Mouse (Mus musculus) layer of hippocampus, postnatal 25 days (tissue): Measurements from ENCODE around the gene Kcnj9. TPM values are rescaled to one million over a fixed set of nuclear protein-coding genes. Genes with fewer than 3 reads are reported as not detected.

Experiments
- DNase-seq, 2 experiments: peaks; one replicate each; pipeline ENCODE4 v3.0.0; 2022; ENCODE audit warnings: mixed read lengths in 2 of 2, low spot score in 1 of 2; ENCODE audit errors: extremely low spot score in 1 of 2
- total RNA-seq, 2 experiments: library from RNA; stranded (reverse); gene quantifications; 2 replicates each; pipeline ENCODE4 v1.2.3; 2021

The Kcnj9 gene
- total RNA-seq, 2 experiments from 2014 or later: 59.0 to 68.9 TPM

DNA sequence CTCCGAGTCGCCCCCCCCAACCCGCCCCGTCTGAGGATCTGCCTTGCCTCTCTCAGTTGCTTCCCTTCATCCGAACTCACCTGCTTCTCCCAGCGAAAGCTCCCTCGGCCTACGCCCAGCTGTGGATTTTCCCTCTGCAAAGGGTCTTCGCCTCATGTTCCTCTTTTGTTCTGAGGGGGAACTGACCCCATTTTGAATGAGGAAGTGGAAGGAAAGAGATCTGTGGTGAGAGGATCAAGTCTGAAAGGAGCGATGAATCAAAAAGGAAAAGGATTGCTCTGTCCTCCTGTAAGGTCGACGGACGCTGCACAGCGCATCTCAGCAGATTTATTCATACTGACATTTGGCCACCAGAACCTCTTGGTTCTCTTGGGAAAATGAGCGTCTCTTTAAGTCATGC is 6.7 kb upstream of the Kcnj9 start:
- DNase-seq: no peak

DNA sequence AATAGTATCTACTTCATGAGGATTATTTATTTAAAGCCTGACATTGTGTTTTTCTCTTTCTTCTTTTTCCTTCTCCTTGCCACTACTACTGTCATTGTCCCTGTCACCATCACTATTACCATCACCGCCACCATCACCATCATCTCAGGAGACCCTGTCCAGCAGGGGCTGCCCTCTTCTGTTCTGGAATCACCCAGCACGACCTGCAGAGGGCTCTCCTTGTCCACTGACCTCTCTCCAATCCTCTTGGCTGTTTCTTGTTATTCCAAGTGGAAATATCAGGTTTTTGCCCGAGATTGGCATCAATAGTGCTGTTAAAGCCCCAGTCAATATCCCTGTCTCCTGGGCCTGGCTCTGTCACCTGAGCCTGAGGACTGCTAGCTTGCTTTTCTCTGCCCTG is 4.4 kb upstream of the Kcnj9 start:
- no peak for DNase-seq

DNA sequence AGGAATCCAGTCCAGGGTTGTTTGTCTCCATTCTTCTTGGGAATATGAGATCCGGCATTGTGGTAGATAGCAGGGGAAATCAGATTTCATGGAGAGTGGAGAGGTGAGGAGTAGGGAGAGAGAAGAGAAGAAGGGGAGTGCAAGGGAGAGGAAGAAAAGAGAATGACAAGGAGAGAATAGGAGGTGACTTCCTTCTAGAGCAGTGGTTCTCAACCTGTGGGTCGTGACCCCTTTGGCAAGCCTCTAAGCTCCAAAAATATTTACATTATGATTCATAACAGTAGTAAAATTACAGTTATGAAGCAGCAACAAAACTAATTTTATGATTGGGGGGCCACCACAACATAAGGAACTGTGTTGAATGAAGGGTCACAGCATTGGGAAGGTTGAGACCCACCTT is 3.8 kb upstream of the Kcnj9 start:
- DNase-seq: no peak

DNA sequence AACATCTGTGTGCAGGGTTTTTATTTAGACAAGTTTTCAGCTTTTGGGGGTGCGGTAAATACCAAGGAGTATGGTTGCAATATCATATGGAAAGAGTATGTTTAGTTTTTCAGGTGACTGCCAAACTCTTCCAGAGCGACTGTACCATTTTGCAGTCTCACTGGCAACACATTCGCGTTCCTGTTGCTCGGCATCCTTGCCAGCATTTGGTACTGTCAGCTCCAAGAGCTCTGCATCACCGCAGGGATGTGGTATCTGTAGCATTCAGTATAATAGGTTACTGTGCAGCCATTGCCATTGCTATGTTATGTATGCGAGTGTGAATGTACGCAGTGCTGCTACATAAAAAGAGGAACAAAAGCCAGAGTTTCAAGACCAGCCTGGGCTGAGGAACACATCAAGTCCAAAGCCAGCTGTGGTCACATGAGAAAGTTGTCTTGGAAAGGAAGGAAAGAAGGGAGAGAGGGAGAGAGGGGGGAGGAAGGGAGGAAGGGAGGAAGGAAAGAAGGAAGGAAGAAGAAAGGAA is 2.4 kb upstream of the Kcnj9 start:
- no peak for DNase-seq

DNA sequence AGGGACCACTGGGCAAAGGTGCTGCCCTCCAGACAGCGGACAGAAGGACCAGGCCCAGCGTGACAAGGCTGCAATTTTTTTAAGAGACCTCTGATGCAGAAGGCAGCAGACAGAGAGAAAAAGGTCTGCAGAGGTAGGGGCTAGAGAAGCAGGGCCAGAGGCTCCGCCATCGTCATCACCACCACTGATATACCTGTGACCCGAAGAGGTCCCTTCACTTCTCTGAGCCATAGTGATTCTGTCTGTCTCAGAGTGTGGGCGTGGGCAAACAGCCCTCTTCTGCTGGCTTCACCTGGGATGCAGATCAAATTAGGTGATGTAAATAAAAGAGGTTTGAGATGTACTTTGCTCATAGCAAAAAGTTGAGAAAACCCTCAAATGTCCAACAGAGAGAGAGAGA is 498 bp upstream of the Kcnj9 start:
- DNase-seq: no peak

DNA sequence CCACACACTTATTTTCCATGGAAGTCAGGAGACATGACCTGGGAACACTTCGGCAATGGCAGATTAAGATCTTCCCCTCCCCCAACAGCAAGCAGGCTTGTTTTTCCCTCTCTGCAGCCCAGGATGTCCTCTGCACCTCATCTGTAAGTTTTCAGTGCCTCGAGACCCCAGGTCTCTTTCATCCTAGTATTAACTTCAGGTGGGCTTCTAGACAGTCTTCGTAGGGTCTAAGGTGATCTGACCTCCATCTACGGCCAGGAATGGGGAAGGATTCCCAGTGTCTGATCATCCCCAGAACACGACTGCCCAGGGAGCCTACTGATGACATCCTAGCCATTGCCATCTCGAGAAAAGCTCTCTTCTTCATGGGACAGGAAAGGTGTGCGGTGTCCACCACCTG is 657 bp downstream of the Kcnj9 start:
- DNase-seq: no peak

DNA sequence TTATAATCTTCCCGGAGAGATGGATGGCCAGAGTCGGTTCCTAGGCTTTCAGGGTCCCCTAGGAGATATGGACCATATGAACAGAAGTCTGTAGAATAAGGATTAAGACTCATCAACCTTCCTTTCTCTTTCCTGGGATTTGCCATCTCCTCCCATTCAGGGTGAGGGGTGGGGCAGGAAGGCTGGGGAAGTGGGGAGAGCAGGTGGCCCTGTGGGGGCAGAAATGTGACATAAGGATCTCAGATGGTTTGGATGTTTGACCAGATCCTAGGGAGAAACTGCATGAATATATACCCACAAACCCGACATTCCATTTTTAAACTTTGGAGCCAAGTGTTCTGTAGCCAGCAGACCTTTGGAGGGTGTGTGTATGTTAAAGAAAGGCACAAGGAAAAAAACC is 1.1 kb downstream of the Kcnj9 start:
- DNase-seq: no peak

DNA sequence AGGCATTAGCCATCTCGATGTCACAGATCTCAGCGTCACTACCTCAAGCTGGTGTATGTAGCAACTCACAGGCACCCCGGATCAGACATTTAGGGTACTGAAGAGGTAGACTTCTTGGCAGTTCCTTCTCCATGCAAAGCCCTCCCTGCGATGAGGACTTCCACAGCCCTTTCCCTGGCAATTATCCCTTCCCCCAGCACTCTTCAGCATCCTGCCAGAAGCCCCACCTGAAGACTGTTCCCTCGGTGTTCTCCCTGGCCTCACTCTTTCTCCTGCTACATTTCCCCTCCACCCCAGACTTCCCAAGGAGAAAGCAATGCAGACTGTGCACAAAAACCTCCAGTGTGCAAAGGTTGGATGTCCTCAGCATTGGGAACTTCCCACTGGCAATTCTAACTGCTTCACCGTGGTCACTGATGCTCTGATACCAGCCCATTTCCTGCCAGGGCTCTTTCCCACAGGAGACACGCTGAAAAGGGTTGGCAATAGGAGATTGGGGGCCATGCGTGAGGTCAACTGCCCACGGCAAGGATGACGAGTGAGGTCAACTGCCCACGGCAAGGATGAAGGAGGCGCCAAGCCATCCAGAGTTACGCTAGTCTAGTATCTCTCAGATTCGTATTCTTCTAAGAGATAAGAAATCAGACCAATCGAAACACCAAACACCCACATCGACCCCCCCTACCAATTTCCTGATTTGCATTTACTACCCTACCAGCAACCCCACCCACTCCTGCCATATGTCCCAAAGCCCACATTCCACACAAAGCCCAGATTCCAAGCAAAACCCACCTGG is 1.7 kb downstream of the Kcnj9 start:
- no peak for DNase-seq

DNA sequence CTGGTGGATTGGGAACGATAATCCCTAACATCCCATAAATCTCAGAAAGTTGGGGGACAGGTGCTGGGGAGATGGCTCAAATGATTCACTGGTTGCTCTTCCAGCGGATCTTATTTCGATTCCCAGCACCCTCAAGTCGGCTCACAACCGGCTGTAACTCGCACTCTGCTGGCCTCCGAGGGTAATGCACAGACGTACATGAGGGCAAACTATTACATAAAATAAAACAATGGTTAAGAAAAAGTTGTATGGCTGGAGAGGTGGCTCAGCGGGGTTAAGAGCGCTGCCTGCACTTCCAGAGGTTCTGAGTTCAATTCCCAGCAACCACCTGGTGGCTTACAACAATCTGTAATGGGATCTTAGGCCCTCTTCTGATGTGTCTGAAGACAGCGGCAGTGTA is 2.4 kb downstream of the Kcnj9 start:
- no peak for DNase-seq

DNA sequence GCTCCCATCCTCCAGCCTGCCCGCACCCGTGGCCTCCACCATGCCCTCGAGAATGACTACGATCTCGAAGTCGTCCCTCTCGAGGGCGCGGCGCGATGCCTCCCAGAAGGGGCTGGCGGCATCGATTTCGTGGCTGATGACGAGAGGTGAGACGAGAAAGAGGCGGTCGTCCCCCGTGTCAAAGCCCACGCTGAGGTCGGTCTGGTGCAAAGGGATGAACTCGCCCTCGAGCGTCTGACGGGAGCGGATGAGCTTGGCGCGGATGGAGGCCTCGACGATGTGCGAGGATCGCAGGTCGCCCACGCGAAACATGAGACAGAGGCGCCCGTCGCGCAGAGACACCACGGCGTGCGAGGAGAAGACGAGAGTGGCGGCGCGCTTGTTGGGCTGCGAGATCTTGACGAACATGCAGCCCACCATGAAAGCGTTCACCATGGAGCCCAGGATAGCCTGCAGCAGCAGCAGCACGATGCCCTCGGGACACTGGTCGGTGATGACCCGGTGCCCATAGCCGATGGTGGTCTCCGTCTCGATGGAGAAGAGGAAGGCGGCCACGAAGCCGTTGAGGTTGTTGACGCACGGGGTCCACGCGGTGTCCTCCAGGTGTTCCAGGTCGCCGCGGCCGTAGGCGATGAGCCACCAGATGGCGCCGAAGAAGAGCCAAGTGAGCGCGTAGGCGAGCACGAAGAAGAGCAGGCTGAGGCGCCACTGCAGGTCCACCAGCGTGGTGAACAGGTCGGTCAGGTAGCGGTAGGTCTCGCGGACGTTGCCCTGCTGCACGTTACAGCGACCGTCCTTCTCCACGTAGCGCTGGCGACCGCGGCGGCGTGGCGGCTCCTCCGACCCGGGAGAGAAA is 3.2 kb downstream of the Kcnj9 start:
- DNase-seq: peak in 1 of 2 experiments; percentile 68

DNA sequence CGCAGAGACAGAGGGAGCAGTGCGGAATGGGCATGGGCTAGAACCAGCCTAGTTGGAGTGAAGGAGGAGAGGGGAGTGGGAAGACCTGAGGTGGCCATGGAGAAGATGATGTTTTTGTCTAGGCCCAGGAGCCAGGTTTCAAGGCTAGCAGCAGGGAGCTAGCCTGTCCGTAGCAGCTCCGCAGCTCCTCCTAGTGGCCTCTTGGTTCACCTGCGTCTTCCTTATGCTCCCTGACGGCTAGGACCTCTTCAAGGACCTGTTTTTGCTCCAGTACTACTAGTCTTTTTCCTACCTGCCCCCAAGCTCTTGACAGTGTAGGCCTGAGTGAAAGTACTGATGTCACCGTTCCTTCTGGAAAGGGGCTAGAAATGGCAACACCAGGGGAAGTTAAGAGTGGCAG is 4.4 kb downstream of the Kcnj9 start:
- DNase-seq: peak in 1 of 2 experiments; percentile 78

DNA sequence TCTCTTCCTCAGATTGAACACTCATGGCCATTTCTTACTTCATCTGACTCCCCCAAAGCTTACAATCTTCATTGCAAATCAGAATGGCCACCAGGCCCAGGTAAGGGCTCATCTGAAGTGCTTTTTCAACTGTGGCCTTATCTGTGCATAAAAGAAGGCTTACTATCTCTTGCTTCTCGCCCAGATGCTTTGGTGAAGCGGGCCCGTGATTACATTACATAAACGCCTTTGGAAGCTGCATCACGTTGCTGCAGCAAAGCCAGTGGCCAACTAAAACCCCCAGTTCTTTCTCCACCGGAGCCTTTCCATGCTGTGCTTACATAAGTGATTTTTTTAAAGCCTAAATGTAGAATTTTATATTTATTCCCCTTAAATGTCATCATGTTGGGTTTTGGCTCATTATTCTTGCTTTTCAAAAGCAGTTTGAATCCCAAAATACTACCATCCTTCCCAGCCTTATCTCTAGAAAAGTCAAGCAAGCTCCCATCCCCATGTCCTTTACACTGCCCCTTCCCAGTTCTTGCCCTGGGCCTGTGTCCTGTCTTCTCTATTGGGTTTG is 5.2 kb downstream of the Kcnj9 start:
- no peak for DNase-seq

DNA sequence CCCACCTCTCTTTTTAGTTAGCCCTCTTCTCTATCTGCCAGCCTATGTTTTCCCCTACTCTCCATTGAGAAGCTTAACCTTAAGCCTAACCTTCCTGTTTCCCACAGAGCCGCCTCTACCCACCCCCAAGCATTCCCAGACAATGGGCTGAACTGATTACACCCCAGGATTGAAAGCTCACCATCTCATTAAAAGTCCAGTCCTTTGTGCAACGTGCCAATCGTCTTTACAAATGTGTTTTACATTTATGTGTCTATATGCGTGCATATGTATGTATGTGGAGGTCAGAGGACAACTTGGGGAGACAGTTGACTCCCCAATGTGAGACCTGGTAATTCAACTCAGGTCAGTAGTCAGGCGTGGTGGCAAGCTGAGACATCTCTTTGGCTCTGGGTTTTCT is 5.8 kb downstream of the Kcnj9 start:
- no peak for DNase-seq

DNA sequence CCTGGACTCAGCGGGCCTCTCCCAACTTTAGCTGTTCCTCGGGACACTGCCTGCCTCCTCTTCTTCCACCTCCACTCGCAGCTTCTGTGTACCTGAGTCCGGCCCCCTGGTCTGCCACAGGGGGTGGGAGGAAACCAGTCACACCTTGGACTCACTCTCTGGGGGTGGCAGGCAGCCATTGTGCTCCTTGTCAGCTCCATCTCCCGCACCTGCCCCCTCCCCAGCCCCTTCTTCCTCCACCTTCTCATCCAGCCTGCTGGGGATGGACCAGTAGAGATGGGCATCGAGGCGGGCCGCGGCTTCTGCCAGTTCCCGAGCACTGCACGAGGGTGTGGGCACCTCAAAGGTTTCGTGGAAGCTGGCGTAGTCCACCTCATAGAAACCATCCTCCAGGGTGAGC is 6.4 kb downstream of the Kcnj9 start:
- no peak for DNase-seq

DNA sequence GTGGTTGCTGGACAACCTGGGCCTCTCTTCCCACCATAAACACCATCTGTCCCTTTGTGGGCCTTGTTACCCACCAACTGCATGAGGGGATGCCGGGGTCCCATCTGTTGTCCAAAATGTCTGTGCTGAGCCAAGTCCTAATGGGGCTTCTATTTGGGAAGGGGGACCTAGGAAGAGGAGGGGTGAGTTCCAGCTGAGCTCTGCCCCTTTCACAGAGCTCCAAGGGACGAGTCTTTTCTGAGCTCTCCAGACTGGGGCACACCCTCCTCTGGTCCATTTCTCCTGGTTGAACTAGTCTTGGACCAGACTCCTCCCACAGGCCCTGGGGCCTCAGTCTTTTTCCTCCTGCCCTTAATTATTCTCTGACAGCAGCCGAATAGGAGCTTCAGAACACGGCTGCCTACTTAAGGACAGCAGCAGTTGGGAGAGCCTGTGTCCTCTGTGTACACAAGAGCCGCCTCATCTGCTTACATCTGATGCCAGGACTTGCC is 9.2 kb downstream of the Kcnj9 start:
- no peak for DNase-seq

DNA sequence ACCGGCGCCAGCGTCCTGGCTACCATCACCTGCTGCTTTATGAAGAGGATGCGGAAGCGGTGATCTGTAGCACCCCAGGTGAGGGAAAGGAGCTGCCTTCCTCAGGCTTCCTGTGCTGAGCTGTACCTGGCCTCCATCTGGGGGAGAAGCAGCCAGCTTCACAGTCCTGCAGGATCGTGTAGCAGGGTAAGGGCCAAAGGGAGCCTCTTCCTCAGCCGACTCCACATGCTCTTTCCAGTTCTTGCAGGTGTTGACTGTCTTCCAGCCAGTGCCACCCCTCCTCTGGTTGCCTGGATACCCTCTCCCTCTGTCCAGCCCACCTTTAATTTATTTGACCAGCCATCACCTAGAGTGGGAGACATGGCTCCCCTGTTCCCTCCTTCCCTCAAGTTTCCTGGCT is 9.8 kb downstream of the Kcnj9 start:
- DNase-seq: no peak

DNA sequence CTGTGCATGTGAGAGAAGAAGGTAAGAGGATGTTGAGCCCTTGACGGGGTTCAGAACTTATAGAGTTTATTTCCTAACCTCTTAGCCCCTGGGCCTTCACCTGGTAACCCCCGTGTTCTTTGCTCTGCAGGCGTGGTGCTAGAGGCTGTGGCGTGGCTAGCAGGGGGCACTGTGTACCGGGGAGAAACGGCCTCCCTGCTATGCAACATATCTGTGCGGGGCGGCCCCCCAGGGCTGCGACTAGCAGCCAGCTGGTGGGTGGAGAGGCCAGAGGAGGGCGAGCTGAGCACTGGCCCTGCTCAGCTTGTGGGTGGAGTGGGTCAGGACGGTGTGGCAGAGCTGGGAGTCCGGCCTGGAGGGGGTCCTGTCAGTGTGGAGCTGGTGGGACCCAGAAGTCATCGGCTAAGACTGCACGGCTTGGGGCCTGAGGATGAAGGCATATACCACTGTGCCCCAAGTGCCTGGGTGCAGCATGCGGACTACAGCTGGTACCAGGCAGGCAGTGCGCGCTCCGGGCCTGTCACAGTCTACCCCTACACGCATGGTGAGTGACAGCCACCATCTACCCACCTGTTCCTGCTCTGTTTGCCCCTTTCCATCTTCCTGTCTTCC is 10.6 kb downstream of the Kcnj9 start:
- DNase-seq: no peak

DNA sequence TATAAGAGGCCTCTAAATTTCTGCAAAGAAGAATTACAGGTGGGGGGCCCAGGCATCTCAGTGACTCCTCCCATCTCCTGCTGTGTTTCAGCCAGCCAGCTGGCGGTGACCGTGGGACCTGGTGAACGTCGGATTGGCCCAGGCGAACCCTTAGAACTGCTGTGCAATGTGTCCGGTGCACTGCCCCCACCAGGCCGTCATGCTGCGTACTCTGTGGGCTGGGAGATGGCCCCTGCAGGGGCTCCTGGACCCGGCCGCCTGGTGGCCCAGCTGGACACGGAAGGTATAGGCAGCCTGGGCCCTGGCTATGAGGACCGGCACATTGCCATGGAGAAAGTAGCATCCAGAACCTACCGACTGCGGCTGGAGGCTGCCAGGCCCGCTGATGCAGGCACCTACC is 11.2 kb downstream of the Kcnj9 start:
- DNase-seq: no peak

DNA sequence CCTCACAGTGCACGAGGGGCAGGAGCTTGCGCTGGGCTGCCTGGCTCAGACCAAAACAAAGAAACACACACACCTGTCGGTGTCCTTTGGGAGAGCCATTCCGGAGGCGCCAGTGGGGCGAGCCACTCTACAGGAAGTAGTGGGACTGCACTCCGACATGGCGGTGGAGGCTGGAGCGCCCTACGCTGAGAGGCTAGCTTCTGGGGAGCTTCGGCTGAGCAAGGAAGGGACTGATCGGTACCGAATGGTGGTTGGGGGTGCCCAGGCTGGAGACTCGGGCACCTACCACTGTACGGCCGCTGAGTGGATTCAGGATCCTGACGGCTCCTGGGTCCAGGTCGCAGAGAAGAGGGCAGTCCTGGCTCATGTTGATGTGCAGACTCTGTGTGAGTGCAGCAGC is 11.7 kb downstream of the Kcnj9 start:
- no peak for DNase-seq

DNA sequence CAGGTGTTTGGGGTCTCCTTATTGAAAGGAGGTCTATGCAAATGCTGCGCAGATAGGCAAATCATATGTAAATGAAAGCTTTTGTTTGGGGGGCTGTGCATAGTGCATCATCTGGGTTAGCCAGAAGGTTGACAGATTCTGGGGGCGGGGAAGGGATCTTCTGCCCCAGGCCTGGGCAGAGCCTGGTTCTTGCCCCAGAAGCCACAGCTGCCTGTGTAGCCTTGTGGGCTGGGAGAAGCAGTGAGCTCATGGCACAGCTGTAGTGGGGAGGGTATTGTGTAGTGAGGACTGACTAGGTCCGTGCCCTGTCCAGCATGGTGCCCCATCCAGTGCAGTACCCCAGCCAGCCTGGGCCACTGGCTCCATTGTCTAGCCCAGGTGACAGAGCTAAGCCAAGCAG is 14.2 kb downstream of the Kcnj9 start:
- no peak for DNase-seq
